Mouse (Mus musculus): ENCODE data around the gene Unc5cl.

DNA sequence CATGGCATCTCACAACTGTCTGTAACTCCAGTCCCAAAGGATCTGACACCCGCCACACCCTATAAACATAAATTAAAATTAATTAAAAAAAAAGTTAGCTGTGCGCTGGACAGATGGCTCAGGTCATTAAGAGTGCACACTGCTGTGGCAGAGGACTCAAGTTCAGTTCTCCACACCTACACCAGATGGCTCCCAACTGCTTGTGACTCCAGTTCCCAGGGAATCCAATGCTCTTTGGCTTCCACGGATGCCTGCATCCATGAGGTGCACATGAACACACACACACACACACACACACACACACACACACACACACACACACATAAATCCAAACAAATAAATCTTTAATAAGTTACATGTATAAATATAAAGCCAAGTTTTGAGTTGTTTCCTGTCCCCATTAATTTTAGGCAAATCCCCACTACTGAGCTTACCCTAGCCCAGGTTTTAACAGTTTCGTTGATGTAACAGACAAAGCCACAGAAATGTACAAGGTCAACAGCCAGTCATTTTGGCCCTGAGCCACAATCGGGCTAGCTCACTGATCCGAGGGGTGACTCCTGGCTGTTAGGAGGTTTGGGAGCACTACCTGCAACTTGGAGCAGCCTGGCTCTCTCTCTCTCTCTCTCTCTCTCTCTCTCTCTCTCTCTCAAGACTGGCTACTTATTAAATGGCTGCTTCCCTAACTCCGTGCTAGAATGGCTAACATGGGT is 11.8 kb upstream of the Unc5cl start:
- TF ChIP-seq CTCF (IDR thresholded peaks at IDR 0.05; ENCODE audit: control insufficient read depth, insufficient read depth, low read length) (no peak), POLR2A (IDR thresholded peaks at IDR 0.05; ENCODE audit: borderline replicate concordance, control insufficient read depth, low read depth, low read length) (no peak)

Measured in bone marrow, adult 2 months (tissue).